Mouse (Mus musculus) G1E (cell line): ENCODE measurements around the gene Scgb1b18. TPM values are rescaled to one million over a fixed set of nuclear protein-coding genes. Genes with fewer than 3 reads are reported as not detected.
"Not testable (repeated sequence)": the region's sequence is repeated elsewhere in the genome, so short reads cannot be mapped to it uniquely, and the experiment has no call there.

Source experiments
- ATAC-seq: 2 replicates; pipeline ENCODE4 v1.8.0; 2016; ENCODE audit warnings: mild to moderate bottlenecking; ENCODE audit not compliant: insufficient number of reproducible peaks, poor library complexity, low FRiP score, severe bottlenecking; ENCODE audit errors: extremely low read depth
- DNase-seq: peaks from one replicate; pipeline ENCODE4 v3.0.0; 2012; ENCODE audit warnings: low spot score
- H3K27me3 ChIP-seq: 2 replicates; pipeline ENCODE4 v1.6.1; 2012; ENCODE audit warnings: mild to moderate bottlenecking, low read length, inconsistent platforms; ENCODE audit not compliant: insufficient read depth
- H3K36me3 ChIP-seq: replicated peaks from 2 replicates; pipeline ENCODE3; 2012; ENCODE audit warnings: mild to moderate bottlenecking, inconsistent platforms
- H3K4me1 ChIP-seq: 2 replicates; pipeline ENCODE4 v1.6.1; 2012; ENCODE audit warnings: low read depth, low read length, inconsistent platforms, mixed read lengths; ENCODE audit not compliant: insufficient read depth
- H3K4me3 ChIP-seq: 2 replicates; pipeline ENCODE4 v1.5.1; 2012; ENCODE audit warnings: low read depth, mild to moderate bottlenecking, inconsistent platforms, low read length, moderate library complexity, mixed read lengths
- H3K9me3 ChIP-seq: replicated peaks from 2 replicates; pipeline ENCODE4 v1.6.1; 2012; ENCODE audit warnings: inconsistent platforms
- polyA plus RNA-seq: library from polyadenylated mRNA; stranded (reverse); fragments of >175 nt; gene quantifications from 2 replicates; pipeline ENCODE4 v1.2.3, GENCODE M21; 2012
- total RNA-seq, 2 experiments: library from RNA; stranded (forward) in 1 of 2; stranded (reverse) in 1 of 2; fragments of 200-1000 nt in 1 of 2; fragments of >200 nt in 1 of 2; fragmentation: Nextera tagmentation in 1 of 2; gene quantifications; 2 replicates each; pipeline ENCODE4 v1.2.3; 2014 to 2017

Gene Scgb1b18
- total RNA-seq (2014; fragmentation: Nextera tagmentation) (not detected in 2 replicates), total RNA-seq (2017) (not detected in 2 replicates), polyA plus RNA-seq (not detected in 2 replicates)

DNA sequence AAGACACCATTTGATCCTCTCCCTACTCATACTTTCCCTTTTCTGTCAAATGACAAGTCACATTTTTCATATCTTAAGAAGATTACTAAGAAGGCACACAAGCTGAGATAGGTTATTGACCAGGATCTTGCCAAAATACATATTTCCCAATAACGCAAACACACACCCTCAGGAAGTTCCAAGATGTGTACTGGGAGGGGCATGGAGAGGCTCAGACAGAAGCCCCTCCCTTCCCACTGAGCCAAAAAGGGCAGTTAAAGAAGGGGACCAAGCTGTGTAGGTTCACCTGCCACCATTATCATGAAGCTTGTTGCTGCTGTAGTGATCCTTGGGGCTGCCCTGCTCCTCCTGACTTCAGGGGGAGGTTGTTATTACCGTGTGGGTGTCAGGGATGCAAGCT is at the start of gene Scgb1b18:
TSS of gene Scgb1b18 (plus strand) at position 301 of the 400 bp plus-strand sequence.
- H3K4me1 ChIP-seq, H3K27me3 ChIP-seq, ATAC-seq, H3K9me3 ChIP-seq, H3K4me3 ChIP-seq, H3K36me3 ChIP-seq, DNase-seq: not testable (repeated sequence)

DNA sequence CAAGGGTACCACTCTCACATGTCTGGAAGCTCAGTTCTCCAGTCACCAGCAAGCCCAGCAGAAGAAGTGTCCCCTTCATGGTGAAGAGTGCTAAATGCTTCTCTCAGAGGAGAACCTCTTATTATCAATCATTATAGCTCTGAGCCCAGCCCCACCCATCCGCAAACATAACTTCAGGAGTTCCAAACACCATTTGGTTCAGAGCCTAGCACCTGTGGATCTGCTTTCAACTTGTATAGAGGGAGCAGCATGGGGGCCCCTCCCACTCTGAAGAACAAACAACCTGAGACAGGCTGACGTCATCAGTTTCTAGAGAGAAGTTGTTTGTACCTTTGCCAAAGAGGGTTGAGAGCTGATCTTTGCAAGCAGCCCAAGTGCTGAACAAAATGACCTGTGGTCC is 11.6 kb upstream of the Scgb1b18 start, which contains the start of gene Scgb2b18:
TSS of gene Scgb2b18 (minus strand) at position 101 of the 400 bp plus-strand sequence.
- DNase-seq, ATAC-seq, H3K36me3 ChIP-seq, H3K27me3 ChIP-seq, H3K4me1 ChIP-seq, H3K4me3 ChIP-seq, H3K9me3 ChIP-seq: not testable (repeated sequence)

Other genes starting within 250 kb of the Scgb1b18 start
- gene Scgb2b17, start 129.0 kb upstream of the Scgb1b18 start, total RNA-seq (2014; fragmentation: Nextera tagmentation): not detected in 2 replicates
- not detected in 2 replicates for gene Scgb2b17, start 129.0 kb upstream of the Scgb1b18 start, total RNA-seq (2017)
- not detected in 2 replicates for gene Scgb2b17, start 129.0 kb upstream of the Scgb1b18 start, polyA plus RNA-seq
- gene Scgb1b17, start 122.1 kb upstream of the Scgb1b18 start, total RNA-seq (2014; fragmentation: Nextera tagmentation): not detected in 2 replicates
- not detected in 2 replicates for gene Scgb1b17, start 122.1 kb upstream of the Scgb1b18 start, total RNA-seq (2017)
- gene Scgb1b17, start 122.1 kb upstream of the Scgb1b18 start, polyA plus RNA-seq: not detected in 2 replicates
- gene Scgb2b18, start 11.7 kb upstream of the Scgb1b18 start, total RNA-seq (2014; fragmentation: Nextera tagmentation): not detected in 2 replicates
- not detected in 2 replicates for gene Scgb2b18, start 11.7 kb upstream of the Scgb1b18 start, total RNA-seq (2017)
- not detected in 2 replicates for gene Scgb2b18, start 11.7 kb upstream of the Scgb1b18 start, polyA plus RNA-seq
- not detected in 2 replicates for gene Scgb2b19, start 94.8 kb downstream of the Scgb1b18 start, total RNA-seq (2014; fragmentation: Nextera tagmentation)
- not detected in 2 replicates for gene Scgb2b19, start 94.8 kb downstream of the Scgb1b18 start, total RNA-seq (2017)
- gene Scgb2b19, start 94.8 kb downstream of the Scgb1b18 start, polyA plus RNA-seq: not detected in 2 replicates
- gene Scgb1b19, start 101.7 kb downstream of the Scgb1b18 start, total RNA-seq (2014; fragmentation: Nextera tagmentation): not detected in 2 replicates
- gene Scgb1b19, start 101.7 kb downstream of the Scgb1b18 start, total RNA-seq (2017): not detected in 2 replicates
- gene Scgb1b19, start 101.7 kb downstream of the Scgb1b18 start, polyA plus RNA-seq: not detected in 2 replicates
- not detected in 2 replicates for gene Scgb2b20, start 180.8 kb downstream of the Scgb1b18 start, total RNA-seq (2014; fragmentation: Nextera tagmentation)
- not detected in 2 replicates for gene Scgb2b20, start 180.8 kb downstream of the Scgb1b18 start, total RNA-seq (2017)
- gene Scgb2b20, start 180.8 kb downstream of the Scgb1b18 start, polyA plus RNA-seq: not detected in 2 replicates
- gene Scgb1b20, start 187.7 kb downstream of the Scgb1b18 start, total RNA-seq (2014; fragmentation: Nextera tagmentation): not detected in 2 replicates
- not detected in 2 replicates for gene Scgb1b20, start 187.7 kb downstream of the Scgb1b18 start, total RNA-seq (2017)
- gene Scgb1b20, start 187.7 kb downstream of the Scgb1b18 start, polyA plus RNA-seq: not detected in 2 replicates